Mouse (Mus musculus) liver, adult 2 months (tissue): ENCODE results near the gene Rabgap1.

Experiments
- CTCF ChIP-seq: fragments of 200-500 bp; IDR thresholded peaks from 2 replicates; pipeline ENCODE4 v1.5.1; 2011; ENCODE audit warnings: low read depth, low read length, control low read depth
- POLR2A ChIP-seq: fragments of 200-500 bp; IDR thresholded peaks from 2 replicates; pipeline ENCODE4 v1.6.1; 2011; ENCODE audit warnings: low read length, control low read depth; ENCODE audit not compliant: insufficient read depth; ENCODE audit errors: extremely low read depth

DNA sequence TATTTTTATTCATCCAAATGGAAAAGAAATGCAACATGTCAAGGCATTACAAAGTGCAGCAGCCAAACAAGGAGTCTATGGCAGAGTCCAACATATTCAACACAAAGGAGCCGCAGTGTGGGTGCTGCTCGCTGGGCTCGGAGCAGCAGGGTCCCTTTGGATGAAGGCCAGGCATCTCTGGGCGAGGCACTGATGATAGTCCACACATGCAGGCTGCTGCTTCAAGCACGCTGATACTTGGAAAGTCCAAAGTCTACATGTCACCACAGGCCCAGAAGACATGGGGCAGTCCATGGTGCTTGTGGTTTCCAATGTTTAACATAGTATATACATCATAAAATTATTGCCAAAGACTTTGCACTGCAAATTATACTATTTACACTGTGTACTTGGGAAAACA is 126.8 kb downstream of the Rabgap1 start:
- no peak for TF ChIP-seq POLR2A
- TF ChIP-seq CTCF, result no peak
